Mouse (Mus musculus) stomach, embryonic 16.5 days (tissue): ENCODE measurements around the gene Cars2. TPM values are rescaled to one million over a fixed set of nuclear protein-coding genes. Genes with fewer than 3 reads are reported as not detected.
A peak's percentile ranks its signal among the peaks of the same experiment; 100 is the strongest.

Experiments
- ATAC-seq: fragments of 200-750 bp; cut with Nextera tagmentation; 2 replicates; pipeline ENCODE4 v1.8.0; 2017; ENCODE audit warnings: moderate number of reproducible peaks, moderate TSS enrichment; ENCODE audit not compliant: insufficient read depth, low FRiP score
- H3K27ac ChIP-seq: fragments of 300-500 bp; sonication (generic); 2 replicates; pipeline ENCODE4 v1.5.1; 2014; ENCODE audit warnings: low read length
- H3K27me3 ChIP-seq: fragments of 300-500 bp; sonication (generic); 2 replicates; pipeline ENCODE4 v1.6.1; 2014; ENCODE audit warnings: low read length, control low read depth, mixed read lengths; ENCODE audit not compliant: control insufficient read depth, insufficient read depth
- H3K36me3 ChIP-seq: fragments of 300-500 bp; sonication (generic); 2 replicates; pipeline ENCODE4 v1.6.1; 2014; ENCODE audit warnings: low read length; ENCODE audit not compliant: control insufficient read depth, insufficient read depth
- H3K4me1 ChIP-seq: fragments of 300-500 bp; sonication (generic); 2 replicates; pipeline ENCODE4 v1.6.1; 2014; ENCODE audit warnings: low read length, control low read depth, mixed read lengths; ENCODE audit not compliant: control insufficient read depth, insufficient read depth
- H3K4me2 ChIP-seq: fragments of 300-500 bp; sonication (generic); 2 replicates; pipeline ENCODE4 v1.6.1; 2014; ENCODE audit warnings: low read depth, low read length, mixed read lengths
- H3K4me3 ChIP-seq: fragments of 300-500 bp; sonication (generic); replicated peaks from 2 replicates; pipeline ENCODE4 v1.5.1; 2014; ENCODE audit warnings: mild to moderate bottlenecking, low read length
- H3K9ac ChIP-seq: fragments of 300-500 bp; sonication (generic); 2 replicates; pipeline ENCODE4 v1.6.1; 2014; ENCODE audit warnings: low read length
- H3K9me3 ChIP-seq: fragments of 300-500 bp; sonication (generic); replicated peaks from 2 replicates; pipeline ENCODE4 v1.6.1; 2016; ENCODE audit warnings: low read length, control low read depth; ENCODE audit not compliant: control insufficient read depth
- WGBS: fragments of 180-500 bp; shearing (Covaris S2); extraction: QIAGEN DNeasy Blood & Tissue Kit; methylation state at CpG from one replicate; pipeline ENCODE4 v1.1.7; 2014; 5-methylcytosine and 5-hydroxymethylcytosine counted together
- polyA plus RNA-seq: library from polyadenylated mRNA; unstranded; fragments of >200 nt; fragmentation: Nextera tagmentation; extraction: Ambion mirVana; gene quantifications from 2 replicates; pipeline ENCODE4 v1.2.1, GENCODE M21; 2015

Cars2 gene
- polyA plus RNA-seq, 1 experiment from 2014 or later: 26.9 TPM

DNA sequence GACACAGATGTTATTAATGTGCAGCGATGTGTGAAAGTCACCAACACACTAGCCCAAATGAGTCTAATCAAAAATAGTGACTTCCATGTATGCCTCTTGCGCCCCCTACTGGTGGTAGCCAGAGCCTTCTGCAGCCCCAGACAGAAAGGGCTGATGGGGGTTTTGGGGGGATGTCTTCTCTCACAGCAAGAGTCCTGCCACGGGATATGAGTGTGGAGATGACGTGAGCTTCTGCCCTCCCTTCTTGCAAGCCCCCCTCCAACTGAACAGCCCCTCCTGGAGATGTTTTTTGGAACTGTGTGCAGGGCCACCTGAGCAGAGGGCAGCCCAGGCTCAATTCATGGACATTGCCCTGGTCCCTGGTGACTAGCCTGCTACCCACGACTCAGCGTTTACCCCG lies 64.4 kb downstream of the Cars2 start:
- H3K36me3 ChIP-seq: no peaks in the 10 kb centered on the region
- H3K4me3 ChIP-seq: no peak overlapping the region
- H3K4me1 ChIP-seq: no peaks in the 10 kb centered on the region
- 20% methylated on average over 7 of the region's 7 CpGs for WGBS
- no peak; the same call in 1 of the 2 replicates for ATAC-seq
- H3K9me3 ChIP-seq: no peaks in the 10 kb centered on the region
- H3K27ac ChIP-seq: no peak overlapping the region
- no peak overlapping the region for H3K4me2 ChIP-seq
- H3K9ac ChIP-seq: no peak overlapping the region
- peaks cover 4% of the 10 kb centered on the region for H3K27me3 ChIP-seq

DNA sequence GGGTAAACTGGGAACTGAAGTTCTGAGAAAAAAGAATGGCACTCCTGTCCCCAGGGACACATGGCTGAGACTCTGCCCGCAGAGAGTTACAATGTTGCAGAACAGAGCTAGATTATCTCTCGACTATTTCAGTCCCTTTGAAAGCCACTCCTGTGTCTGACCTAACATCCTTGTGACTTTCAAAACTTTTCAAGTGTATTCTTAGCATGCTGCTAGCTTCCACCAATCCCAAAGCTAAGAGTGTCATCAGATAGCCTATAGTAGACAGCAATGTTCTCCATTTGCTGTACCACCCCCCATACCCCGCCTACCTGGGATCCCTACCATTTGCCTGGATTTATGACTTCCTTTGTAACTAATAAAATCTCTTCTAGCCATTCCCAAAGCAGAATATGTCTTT lies 68.0 kb downstream of the Cars2 start:
- Histone ChIP-seq H3K36me3 (no peaks in the 10 kb centered on the region), H3K9ac (no peak overlapping the region), H3K27ac (no peak overlapping the region), H3K4me2 (no peak overlapping the region), H3K4me1 (peaks cover 6% of the 10 kb centered on the region; the same call in 1 of the 2 replicates), H3K9me3 (no peaks in the 10 kb centered on the region), H3K27me3 (peaks cover 11% of the 10 kb centered on the region), H3K4me3 (no peak overlapping the region)
- no peak for ATAC-seq
- 56% methylated on average over 3 of the region's 3 CpGs for WGBS

DNA sequence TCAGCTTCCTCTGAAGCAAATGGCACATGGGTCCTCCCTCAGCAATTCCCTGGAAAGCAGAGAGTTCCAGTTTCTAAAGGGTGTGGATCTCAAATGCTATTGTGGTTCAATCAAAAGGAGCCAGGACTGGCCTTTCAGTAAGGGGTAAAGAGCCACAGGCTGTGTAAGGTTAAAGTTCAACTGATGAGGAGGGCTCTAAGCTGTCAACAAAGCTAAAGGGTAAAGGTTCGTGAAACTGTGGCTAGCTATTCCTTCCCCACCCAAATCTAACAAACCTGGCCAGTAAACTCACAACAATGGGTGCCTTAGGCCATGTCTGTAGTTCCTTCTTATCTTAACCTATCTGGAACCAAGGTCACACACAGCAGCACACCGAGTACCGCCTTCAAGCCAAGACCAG lies 68.7 kb downstream of the Cars2 start:
- H3K4me1 ChIP-seq: peaks cover 10% of the 10 kb centered on the region
- H3K36me3 ChIP-seq: no peaks in the 10 kb centered on the region
- no peak overlapping the region for H3K4me2 ChIP-seq
- no peak overlapping the region for H3K27ac ChIP-seq
- H3K9me3 ChIP-seq: no peaks in the 10 kb centered on the region
- ATAC-seq: no peak
- peaks cover 11% of the 10 kb centered on the region for H3K27me3 ChIP-seq
- no peak overlapping the region for H3K4me3 ChIP-seq
- WGBS: 52% methylated on average over 3 of the region's 3 CpGs
- H3K9ac ChIP-seq: no peak overlapping the region

DNA sequence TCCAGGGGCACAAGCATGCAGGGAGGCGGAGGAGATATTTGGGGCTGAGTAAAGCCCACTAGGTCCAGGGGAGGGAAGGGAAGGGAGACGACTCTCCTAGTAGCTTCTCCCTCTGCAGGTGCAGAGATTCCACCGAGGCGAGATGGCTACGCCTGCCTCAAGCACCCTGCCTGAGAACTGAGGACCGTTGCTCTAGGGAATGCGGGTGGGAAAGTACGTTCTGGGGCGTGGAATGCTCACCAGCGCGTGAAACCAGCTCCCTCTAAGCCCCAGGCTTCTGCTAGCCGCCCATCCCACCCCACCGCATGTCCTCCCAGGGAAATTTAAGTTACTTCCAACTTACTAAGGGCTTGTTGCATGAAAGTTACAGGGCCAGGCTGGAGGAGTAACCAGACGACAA lies 71.0 kb downstream of the Cars2 start:
- peaks cover 22% of the 10 kb centered on the region for H3K4me1 ChIP-seq
- H3K9me3 ChIP-seq: no peaks in the 10 kb centered on the region
- no peak overlapping the region for H3K4me2 ChIP-seq
- 27% methylated on average over 14 of the region's 14 CpGs for WGBS
- no peak for ATAC-seq
- H3K27me3 ChIP-seq: peaks cover 11% of the 10 kb centered on the region
- no peak overlapping the region for H3K27ac ChIP-seq
- H3K36me3 ChIP-seq: no peaks in the 10 kb centered on the region
- H3K4me3 ChIP-seq: no peak overlapping the region
- peak overlapping the region; percentile 31; the same call in 1 of the 2 replicates for H3K9ac ChIP-seq

DNA sequence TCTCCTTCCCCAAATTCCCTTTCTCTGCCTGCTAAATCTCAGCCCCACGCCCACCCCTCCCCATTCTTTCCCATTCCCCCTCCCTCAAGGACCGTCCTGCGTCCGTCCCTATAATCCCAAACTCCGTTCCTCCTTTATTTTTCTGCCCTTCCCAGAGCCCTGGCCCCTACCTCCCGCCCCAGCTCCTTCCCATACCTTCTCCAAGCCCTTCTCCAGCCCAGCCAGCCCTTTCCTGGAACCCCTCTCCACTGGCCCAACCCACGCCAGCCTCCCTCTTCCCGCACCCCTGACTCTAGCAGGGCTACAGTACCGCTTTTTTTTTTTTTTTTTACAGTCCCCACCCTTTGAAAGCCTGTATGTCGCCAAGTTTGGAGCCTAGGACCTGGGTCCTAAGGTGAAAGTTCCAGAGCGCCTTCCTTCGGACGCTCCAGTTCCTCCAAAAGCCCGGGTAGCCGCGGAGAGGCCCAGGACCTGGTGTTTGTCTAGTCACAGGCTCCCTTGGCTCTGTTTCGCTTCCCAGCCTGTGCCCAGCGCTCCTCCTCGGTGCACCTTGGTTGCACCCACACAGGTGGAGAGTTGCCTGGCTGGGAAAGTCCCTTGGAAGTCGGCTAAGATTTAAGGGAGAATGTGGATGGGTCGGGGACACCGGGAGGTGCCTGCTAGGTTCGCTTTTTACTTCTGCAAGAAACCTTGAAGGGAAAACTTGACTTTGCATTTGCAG lies 71.6 kb downstream of the Cars2 start:
- Histone ChIP-seq H3K4me2 (peak overlapping the region; percentile 100), H3K9ac (peak overlapping the region; percentile 74), H3K27ac (no peak overlapping the region), H3K9me3 (no peaks in the 10 kb centered on the region), H3K27me3 (peaks cover 11% of the 10 kb centered on the region), H3K36me3 (no peaks in the 10 kb centered on the region), H3K4me3 (peak overlapping the region; percentile 68), H3K4me1 (peaks cover 22% of the 10 kb centered on the region)
- ATAC-seq: peak; percentile 15; the same call in 1 of the 2 replicates
- 10% methylated on average over 23 of the region's 23 CpGs for WGBS

- Histone ChIP-seq H3K9ac (peak within 1 kb of the TSS; percentile 74), H3K9me3 (no peaks in the 10 kb centered on the region), H3K4me3 (peak within 1 kb of the TSS; percentile 68), H3K36me3 (no peaks in the 10 kb centered on the region), H3K27ac (peak within 1 kb of the TSS; percentile 10; the same call in 1 of the 2 replicates), H3K27me3 (peaks cover 11% of the 10 kb centered on the region), H3K4me1 (peaks cover 29% of the 10 kb centered on the region), H3K4me2 (peak within 1 kb of the TSS; percentile 100)
- under 1% methylated on average over 69 of the region's 69 CpGs for WGBS
- ATAC-seq: peak; percentile 71
These were observed 72.5 kb downstream of the Cars2 start, which contains the start of gene Rab20 for GRCm38 (mm10) chr8:11477811-11478761. TSS of gene Rab20 (minus strand) at chr8:11478710.

DNA sequence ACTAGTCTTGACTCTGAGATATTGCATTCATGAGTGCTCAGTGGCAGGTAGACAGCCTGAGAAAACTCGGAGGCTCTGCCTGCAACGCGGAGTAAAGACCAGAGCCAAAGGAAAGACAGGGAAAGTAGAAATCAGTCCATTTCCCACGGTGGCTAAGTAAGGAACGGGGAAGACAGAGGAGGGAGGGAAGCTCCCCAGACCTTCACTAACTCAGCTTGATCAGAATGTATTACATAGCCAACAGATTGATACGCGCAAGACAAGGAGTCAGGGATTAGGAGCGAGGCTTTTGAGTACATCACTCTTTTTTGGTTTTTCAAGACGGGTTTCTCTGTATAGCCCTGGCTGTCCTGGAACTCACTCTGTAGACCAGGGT lies 73.4 kb downstream of the Cars2 start:
- H3K9ac ChIP-seq: peak overlapping the region; percentile 50
- peaks cover 11% of the 10 kb centered on the region for H3K27me3 ChIP-seq
- H3K4me2 ChIP-seq: peak overlapping the region; percentile 100
- 7% methylated on average over 9 of the region's 9 CpGs for WGBS
- peaks cover 29% of the 10 kb centered on the region for H3K4me1 ChIP-seq
- no peaks in the 10 kb centered on the region for H3K9me3 ChIP-seq
- peak overlapping the region; percentile 68 for H3K4me3 ChIP-seq
- no peaks in the 10 kb centered on the region for H3K36me3 ChIP-seq
- peak overlapping the region; percentile 78; the same call in 1 of the 2 replicates for H3K27ac ChIP-seq
- no peak for ATAC-seq

GRCm38 (mm10) chr8:11476338-11477177 lies 74.0 kb downstream of the Cars2 start:
- H3K4me2 ChIP-seq: peak overlapping the region; percentile 100
- ATAC-seq: peak; percentile 11; the same call in 1 of the 2 replicates
- WGBS: 12% methylated on average over 24 of the region's 24 CpGs
- no peaks in the 10 kb centered on the region for H3K9me3 ChIP-seq
- no peaks in the 10 kb centered on the region for H3K36me3 ChIP-seq
- peak overlapping the region; percentile 78 for H3K27ac ChIP-seq
- H3K4me3 ChIP-seq: peak overlapping the region; percentile 68
- peak overlapping the region; percentile 50 for H3K9ac ChIP-seq
- H3K4me1 ChIP-seq: peaks cover 29% of the 10 kb centered on the region
- peaks cover 11% of the 10 kb centered on the region for H3K27me3 ChIP-seq
